Comparison of ENCODE assay signal across 10 mouse cellular contexts in genomic region chr17:85877426-85877825, GRCm38 (mm10).
DNase-seq lines count a peak whose midpoint lies in the region; ATAC-seq and TF ChIP-seq lines count a peak whose summit lies in the region.
"Had no signal": no experiment of that assay in that cellular context is flagged by ENCODE, and none has a peak within 500 bp of the region (broad histone marks: within the 10 kb centered on the region; RNA-seq: fewer than 3 reads in every experiment).

No protein-coding gene starts in this region.

- H3K27ac ChIP-seq in left cerebral cortex, adult 2 months = no peak overlapping the region
- no peak overlapping the region for H3K27ac ChIP-seq in bone marrow, adult 2 months (ENCODE audit: control insufficient read depth, insufficient read depth, low read depth, low read length, poor library complexity)
- no peak overlapping the region for H3K27ac ChIP-seq in limb, embryonic 11.5 days (replicated peaks; ENCODE audit: low read depth, low read length)
- H3K27ac ChIP-seq in midbrain, embryonic 15.5 days = no peak overlapping the region
- H3K27ac ChIP-seq: lung, embryonic 15.5 days; stomach, embryonic 15.5 days had no signal

- H3K4me2 ChIP-seq in limb, embryonic 11.5 days (ENCODE audit: low read depth, severe bottlenecking) = no peak overlapping the region
- no peak overlapping the region for H3K4me2 ChIP-seq in midbrain, embryonic 15.5 days
- H3K4me2 ChIP-seq: lung, embryonic 15.5 days; stomach, embryonic 15.5 days had no signal

- no peak overlapping the region for H3K4me3 ChIP-seq in left cerebral cortex, adult 2 months
- no peak overlapping the region for H3K4me3 ChIP-seq in bone marrow, adult 2 months (replicated peaks; ENCODE audit: control insufficient read depth, low read depth, low read length)
- H3K4me3 ChIP-seq in limb, embryonic 11.5 days (ENCODE audit: low read depth, low read length) = no peak overlapping the region
- no peak overlapping the region for H3K4me3 ChIP-seq in midbrain, embryonic 15.5 days
- H3K4me3 ChIP-seq: lung, embryonic 15.5 days; stomach, embryonic 15.5 days had no signal

- TF ChIP-seq POLR2A in bone marrow, adult 2 months (IDR thresholded peaks at IDR 0.05; ENCODE audit: borderline replicate concordance, control insufficient read depth, low read depth, low read length) = no peak

- no peaks in the 10 kb centered on the region for H3K9me3 ChIP-seq in limb, embryonic 11.5 days (ENCODE audit: control insufficient read depth, low read length)
- H3K9me3 ChIP-seq in midbrain, embryonic 15.5 days = no peaks in the 10 kb centered on the region
- H3K9me3 ChIP-seq: lung, embryonic 15.5 days; stomach, embryonic 15.5 days had no signal

- WGBS in bone marrow, adult 2 months = 53% methylated on average over 3 of the region's 3 CpGs
- WGBS in limb, embryonic 11.5 days = 45% methylated on average over 3 of the region's 3 CpGs
- 39% methylated on average over 3 of the region's 3 CpGs for WGBS in midbrain, embryonic 15.5 days

- no peak overlapping the region for H3K9ac ChIP-seq in limb, embryonic 11.5 days (ENCODE audit: low read length)
- no peak overlapping the region for H3K9ac ChIP-seq in midbrain, embryonic 15.5 days
- H3K9ac ChIP-seq: lung, embryonic 15.5 days; stomach, embryonic 15.5 days had no signal

- TF ChIP-seq CTCF in left cerebral cortex, adult 2 months (IDR thresholded peaks at IDR 0.05) = peak; percentile 57
- TF ChIP-seq CTCF in bone marrow, adult 2 months (IDR thresholded peaks at IDR 0.05; ENCODE audit: control insufficient read depth, insufficient read depth, low read length) = peak; percentile 63

- no peak for ATAC-seq in limb, embryonic 11.5 days (ENCODE audit: insufficient number of reproducible peaks, low FRiP score, low TSS enrichment, low read depth)
- no peak for ATAC-seq in midbrain, embryonic 15.5 days (replicated peaks)

- H3K36me3 ChIP-seq in limb, embryonic 11.5 days (ENCODE audit: control insufficient read depth, insufficient read depth, low read length) = no peaks in the 10 kb centered on the region
- H3K36me3 ChIP-seq in midbrain, embryonic 15.5 days (replicated peaks) = no peaks in the 10 kb centered on the region
- H3K36me3 ChIP-seq: lung, embryonic 15.5 days; stomach, embryonic 15.5 days had no signal

- H3K27me3 ChIP-seq in limb, embryonic 11.5 days (ENCODE audit: control insufficient read depth, insufficient read depth, low read length) = 0 out of 2 replicates have a peak, but pooled peaks cover 5% of the 10 kb centered on the region
- H3K27me3 ChIP-seq in midbrain, embryonic 15.5 days (replicated peaks) = 0 out of 2 replicates have a peak, but pooled peaks cover 3% of the 10 kb centered on the region

- DNase-seq in adrenal gland, adult (ENCODE audit: inconsistent age in 2 of 2, low spot score in 1 of 2) = peak; percentile 56 to 80
- DNase-seq in adrenal gland, adult 8-10 months = no peak
- DNase-seq in left cerebral cortex, adult 2 months (ENCODE audit: extremely low spot score in 1 of 2, low spot score in 2 of 2) = peak in 1 of 2 experiments; percentile 24
- no peak for DNase-seq in left cerebral cortex, adult 11 months (ENCODE audit: low spot score)
- peak; percentile 58 for DNase-seq in limb, embryonic 11.5 days (ENCODE audit: low spot score)
- peak; percentile 30 for DNase-seq in testis, postnatal 14 days (ENCODE audit: low spot score)

- H3K4me1 ChIP-seq in bone marrow, adult 2 months (ENCODE audit: control insufficient read depth, insufficient read depth, low read length) = no peaks in the 10 kb centered on the region
- H3K4me1 ChIP-seq in limb, embryonic 11.5 days (ENCODE audit: control insufficient read depth, insufficient read depth, low read length) = peaks cover 25% of the 10 kb centered on the region
- H3K4me1 ChIP-seq in midbrain, embryonic 15.5 days = peaks cover 12% of the 10 kb centered on the region

- intact Hi-C loops in left cerebral cortex, adult 2 months (cut with DNase I) = loop anchor here (5.0 kb wide), 1 partner anchor 85 kb away; no protein-coding TSS in a partner anchor

Comparison
In these comparisons a context has a peak if more than half of its experiments do, and no peak if none do; other contexts are left out.
1. DNase-seq: peak in adrenal gland, adult (2 of 2), limb, embryonic 11.5 days (single experiment) and testis, postnatal 14 days (single experiment); none in adrenal gland, adult 8-10 months (single experiment) and left cerebral cortex, adult 11 months (single experiment).